Mouse (Mus musculus) heart, postnatal 0 days (tissue): ENCODE measurements around the gene Adamtsl4. TPM values are rescaled to one million over a fixed set of nuclear protein-coding genes. Genes with fewer than 3 reads are reported as not detected.

Experiments used
- ATAC-seq: fragments of 200-750 bp; cut with Nextera tagmentation; 2 replicates; pipeline ENCODE4 v1.8.0; 2017; ENCODE audit warnings: low read depth, moderate number of reproducible peaks, moderate library complexity; ENCODE audit not compliant: insufficient read depth
- DNase-seq: peaks from one replicate; pipeline ENCODE4 v3.0.0-alpha.2; 2016; ENCODE audit warnings: low spot score
- H3K27ac ChIP-seq: fragments of 300-500 bp; sonication (generic); 2 replicates; pipeline ENCODE4 v1.5.1; 2014; ENCODE audit warnings: low read depth, mild to moderate bottlenecking
- H3K27me3 ChIP-seq: fragments of 300-500 bp; sonication (generic); 2 replicates; pipeline ENCODE4 v1.6.1; 2014; ENCODE audit warnings: low read length, mixed read lengths; ENCODE audit not compliant: control insufficient read depth, insufficient read depth
- H3K36me3 ChIP-seq: fragments of 300-500 bp; sonication (generic); replicated peaks from 2 replicates; pipeline ENCODE4 v1.6.1; 2014; ENCODE audit warnings: low read length, mixed read lengths; ENCODE audit not compliant: control insufficient read depth, insufficient read depth
- H3K4me1 ChIP-seq: fragments of 300-500 bp; sonication (generic); 2 replicates; pipeline ENCODE4 v1.6.1; 2014; ENCODE audit warnings: antibody characterized with exemption; ENCODE audit not compliant: control insufficient read depth, insufficient read depth
- H3K4me2 ChIP-seq: fragments of 300-500 bp; sonication (generic); 2 replicates; pipeline ENCODE4 v1.6.1; 2014; ENCODE audit warnings: low read depth, mild to moderate bottlenecking, low read length, moderate library complexity
- H3K4me3 ChIP-seq: fragments of 300-500 bp; sonication (generic); 2 replicates; pipeline ENCODE4 v1.5.1; 2014; ENCODE audit warnings: low read depth, low read length
- H3K9ac ChIP-seq: fragments of 300-500 bp; sonication (generic); replicated peaks from 2 replicates; pipeline ENCODE4 v1.6.1; 2014; ENCODE audit warnings: low read depth, low read length, mixed read lengths
- H3K9me3 ChIP-seq: fragments of 300-500 bp; sonication (generic); replicated peaks from 2 replicates; pipeline ENCODE4 v1.6.1; 2016; ENCODE audit warnings: low read length; ENCODE audit not compliant: control insufficient read depth
- CTCF ChIP-seq: IDR thresholded peaks from 2 replicates; pipeline ENCODE4 v1.5.1; 2016; ENCODE audit warnings: antibody characterized with exemption, control low read depth, low read depth
- EP300 ChIP-seq: IDR thresholded peaks from 2 replicates; pipeline ENCODE4 v1.6.1; 2016; ENCODE audit warnings: antibody characterized with exemption, low read depth
- WGBS: fragments of 180-500 bp; shearing (Covaris S2); extraction: QIAGEN DNeasy Blood & Tissue Kit; methylation state at CpG from one replicate; pipeline ENCODE4 v1.1.7; 2014; 5-methylcytosine and 5-hydroxymethylcytosine counted together
- polyA plus RNA-seq: library from polyadenylated mRNA; unstranded; fragments of >200 nt; fragmentation: Nextera tagmentation; extraction: Ambion mirVana; gene quantifications from 2 replicates; pipeline ENCODE4 v1.2.1, GENCODE M21; 2015
- total RNA-seq: library from RNA; depleted of rRNA; stranded (reverse); fragments of >200 nt; gene quantifications from 2 replicates; pipeline ENCODE4 v1.2.3, GENCODE M21; 2014; ENCODE audit warnings: low replicate concordance

The Adamtsl4 gene
- total and polyA plus RNA-seq, 2 experiments from 2014 or later = 7.5 to 20.2 TPM

DNA sequence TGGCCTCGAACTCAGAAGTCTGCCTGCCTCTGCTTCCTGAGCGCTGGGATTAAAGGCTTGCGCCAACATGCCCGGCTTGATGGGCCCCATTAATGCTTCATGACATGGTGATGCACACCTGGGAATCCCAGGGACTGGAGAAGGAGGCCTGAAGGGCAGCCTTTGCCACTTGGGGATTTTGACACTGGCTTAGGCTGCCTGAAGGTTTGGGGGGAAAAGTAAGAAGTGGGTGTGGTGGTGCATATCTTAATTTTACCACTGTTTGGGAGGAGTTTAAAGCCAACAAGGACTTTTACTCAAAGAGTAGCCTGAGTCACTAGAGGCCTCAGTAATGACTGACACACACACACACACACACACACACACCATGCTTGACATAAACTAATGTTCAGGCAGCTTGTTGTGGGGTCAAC lies 22.8 kb downstream of the Adamtsl4 start:
- Histone ChIP-seq H3K4me1 (peaks cover 58% of the 10 kb centered on the region), H3K4me3 (no peak overlapping the region), H3K9me3 (no peaks in the 10 kb centered on the region), H3K27me3 (no peaks in the 10 kb centered on the region), H3K4me2 (no peak overlapping the region), H3K27ac (peak overlapping the region; percentile 100), H3K9ac (0 out of 2 replicates have a peak overlapping the region, but pooled peaks have one; percentile 13), H3K36me3 (peaks cover 58% of the 10 kb centered on the region)
- DNase-seq (no peak), ATAC-seq (no peak)
- TF ChIP-seq EP300 (no peak), CTCF (no peak)
- 67% methylated on average over 4 of the region's 4 CpGs for WGBS

GRCm38 (mm10) chr3:95663969-95664608 lies 23.6 kb downstream of the Adamtsl4 start:
- 69% methylated on average over 3 of the region's 3 CpGs for WGBS
- Histone ChIP-seq H3K4me2 (no peak overlapping the region), H3K4me1 (peaks cover 57% of the 10 kb centered on the region), H3K27ac (peak overlapping the region; percentile 100), H3K9me3 (no peaks in the 10 kb centered on the region), H3K9ac (0 out of 2 replicates have a peak overlapping the region, but pooled peaks have one; percentile 24), H3K4me3 (no peak overlapping the region), H3K27me3 (no peaks in the 10 kb centered on the region), H3K36me3 (peaks cover 54% of the 10 kb centered on the region)
- ATAC-seq = no peak
- TF ChIP-seq CTCF (no peak), EP300 (no peak)
- DNase-seq = no peak

DNA sequence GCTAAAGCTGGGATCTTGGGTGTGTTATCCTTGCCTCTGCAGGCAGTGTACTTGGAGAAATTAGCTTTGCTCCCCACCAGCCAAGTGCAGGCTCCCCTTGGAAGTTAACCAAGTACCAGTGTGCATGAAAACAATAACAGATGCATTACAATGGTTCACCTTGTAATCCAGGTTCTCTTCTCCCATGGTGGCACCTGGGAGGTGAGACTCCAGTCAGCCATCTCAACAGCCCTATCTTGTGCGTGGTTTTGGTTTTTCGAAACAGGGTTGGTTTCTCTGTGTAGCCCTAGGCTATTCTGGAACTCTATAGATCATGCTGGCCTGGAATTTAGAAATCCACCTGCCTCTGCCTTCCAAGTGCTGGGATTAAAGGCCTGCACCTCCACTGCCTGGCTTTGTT lies 24.2 kb downstream of the Adamtsl4 start:
- H3K36me3 ChIP-seq = peaks cover 54% of the 10 kb centered on the region
- no peaks in the 10 kb centered on the region for H3K27me3 ChIP-seq
- H3K9me3 ChIP-seq = no peaks in the 10 kb centered on the region
- TF ChIP-seq CTCF (no peak), EP300 (no peak)
- no peak for ATAC-seq
- peak overlapping the region; percentile 100 for H3K27ac ChIP-seq
- peak overlapping the region; percentile 92; the same call in 1 of the 2 replicates for H3K4me2 ChIP-seq
- DNase-seq = no peak
- 69% methylated on average over 2 of the region's 2 CpGs for WGBS
- H3K9ac ChIP-seq = no peak overlapping the region
- no peak overlapping the region for H3K4me3 ChIP-seq
- peaks cover 55% of the 10 kb centered on the region for H3K4me1 ChIP-seq

- H3K4me3 ChIP-seq = peak overlapping the region; percentile 99
- peaks cover 54% of the 10 kb centered on the region for H3K36me3 ChIP-seq
- no peaks in the 10 kb centered on the region for H3K9me3 ChIP-seq
- no peak for TF ChIP-seq EP300
- no peak for TF ChIP-seq CTCF
- WGBS = 64% methylated on average over 7 of the region's 7 CpGs
- H3K9ac ChIP-seq = peak overlapping the region; percentile 100; the same call in 1 of the 2 replicates
- peak overlapping the region; percentile 100 for H3K27ac ChIP-seq
- no peak for ATAC-seq
- DNase-seq = no peak
- H3K27me3 ChIP-seq = no peaks in the 10 kb centered on the region
- peak overlapping the region; percentile 92 for H3K4me2 ChIP-seq
- peaks cover 55% of the 10 kb centered on the region for H3K4me1 ChIP-seq
Measured at GRCm38 (mm10) chr3:95662724-95663449, 24.8 kb downstream of the Adamtsl4 start.

DNA sequence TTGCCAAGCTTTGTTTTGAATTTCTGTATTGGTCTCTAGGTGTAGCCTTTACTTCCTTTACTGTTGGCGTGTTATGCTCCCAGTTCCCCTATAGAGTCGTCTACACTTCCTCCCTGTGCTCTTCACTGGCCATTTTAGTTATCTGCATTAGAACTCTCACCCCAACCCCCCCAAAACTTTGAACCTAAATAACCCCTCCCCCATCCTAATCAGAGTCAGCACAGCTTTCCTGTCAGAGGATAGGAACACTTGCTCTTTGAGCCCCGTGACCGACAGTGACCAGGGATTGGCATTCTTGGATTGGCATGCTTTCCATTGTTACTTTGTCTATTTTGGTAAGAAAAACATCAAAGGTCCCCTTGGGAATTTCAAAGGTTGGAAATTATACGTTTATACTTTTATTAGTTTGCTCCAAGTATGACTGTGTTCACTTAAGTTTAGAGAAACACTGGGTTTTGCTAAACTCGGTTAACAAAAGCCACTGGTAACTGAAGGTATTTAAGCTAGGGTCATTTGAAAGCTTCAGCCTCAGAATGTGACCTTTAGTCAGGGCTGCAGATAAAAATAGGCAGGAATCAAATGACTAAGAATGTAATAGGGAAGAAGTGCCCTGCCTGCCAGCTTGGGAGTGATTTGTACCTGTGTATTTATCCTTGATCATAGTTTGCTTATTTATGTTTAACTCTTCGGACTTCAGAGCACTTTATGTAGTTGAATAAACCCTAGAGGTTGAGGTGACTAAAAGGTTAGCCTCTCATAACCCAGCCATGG lies 25.6 kb downstream of the Adamtsl4 start:
- Histone ChIP-seq H3K9ac (peak overlapping the region; percentile 100), H3K36me3 (peaks cover 54% of the 10 kb centered on the region)
- 12% methylated on average over 7 of the region's 7 CpGs for WGBS

More for the DNA sequence above, 25.6 kb downstream of the Adamtsl4 start:
- Histone ChIP-seq H3K27me3 (no peaks in the 10 kb centered on the region), H3K27ac (peak overlapping the region; percentile 100), H3K4me1 (peaks cover 49% of the 10 kb centered on the region), H3K9me3 (no peaks in the 10 kb centered on the region), H3K4me3 (peak overlapping the region; percentile 99), H3K4me2 (peak overlapping the region; percentile 92)
- peak; percentile 7; the same call in 1 of the 2 replicates for ATAC-seq
- peak; percentile 77 for DNase-seq
- TF ChIP-seq EP300 = peak; percentile 54; the same call in 1 of the 2 replicates
- TF ChIP-seq CTCF = no peak
